Mouse (Mus musculus) myocyte (in vitro differentiated cells): ENCODE results near the gene Cux1.

Source experiments
- CEBPB ChIP-seq: IDR thresholded peaks from 2 replicates; pipeline ENCODE4 v1.6.1; 2011; ENCODE audit warnings: mild to moderate bottlenecking, moderate library complexity; ENCODE audit not compliant: poor library complexity, insufficient read depth, severe bottlenecking
- MYOD1 ChIP-seq, 3 experiments: IDR thresholded peaks; one replicate each; pipeline ENCODE4 v1.6.1; 2011; ENCODE audit warnings: control low read depth in 2 of 3, low read depth in 2 of 3, mild to moderate bottlenecking in 2 of 3, moderate library complexity in 1 of 3; ENCODE audit not compliant: insufficient read length in 2 of 3, control insufficient read depth in 1 of 3
- POLR2A ChIP-seq: IDR thresholded peaks from one replicate; pipeline ENCODE4 v1.6.1; 2011; ENCODE audit warnings: low read depth, mild to moderate bottlenecking, control low read depth, moderate library complexity; ENCODE audit not compliant: insufficient read length
- USF1 ChIP-seq: IDR thresholded peaks from one replicate; pipeline ENCODE4 v1.6.1; 2011; ENCODE audit warnings: low read depth, mild to moderate bottlenecking, control low read depth, moderate library complexity

DNA sequence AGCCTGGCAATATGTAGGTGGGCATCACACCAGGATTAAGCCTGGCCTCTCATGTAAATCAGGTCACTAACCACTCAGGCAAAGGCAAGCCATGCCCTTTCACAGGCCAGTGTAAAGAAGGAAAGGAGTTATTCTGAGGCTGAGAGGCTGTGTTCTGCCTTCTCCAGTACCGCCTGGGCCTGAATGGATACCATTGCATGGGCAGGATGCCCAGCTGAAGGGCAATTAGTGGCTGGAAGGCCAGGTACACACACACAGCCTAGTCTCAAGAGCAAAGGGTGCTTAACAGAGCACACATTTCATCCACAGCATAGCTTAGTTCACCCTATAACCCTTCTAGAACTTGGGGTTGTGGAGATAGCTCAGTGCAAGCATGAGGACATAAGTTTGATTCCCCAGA, 36.4 kb downstream of the Cux1 start:
- TF ChIP-seq USF1 (no peak), MYOD1 (IDR thresholded peaks at IDR 0.05; ENCODE audit: control insufficient read depth in 1 of 3, insufficient read length in 2 of 3, low read depth in 2 of 3) (no peak), POLR2A (no peak), CEBPB (no peak)
